Mouse (Mus musculus): ENCODE measurements around the gene Gsk3b.
"Not testable (repeated sequence)": the region's sequence is repeated elsewhere in the genome, so short reads cannot be mapped to it uniquely, and the experiment has no call there.

The Gsk3b gene

GRCm38 (mm10) chr16:38184657-38185269 is 96.0 kb downstream of the Gsk3b start:
- DNase-seq (ENCODE audit: low read depth in 2 of 2, low spot score in 2 of 2): no peak

DNA sequence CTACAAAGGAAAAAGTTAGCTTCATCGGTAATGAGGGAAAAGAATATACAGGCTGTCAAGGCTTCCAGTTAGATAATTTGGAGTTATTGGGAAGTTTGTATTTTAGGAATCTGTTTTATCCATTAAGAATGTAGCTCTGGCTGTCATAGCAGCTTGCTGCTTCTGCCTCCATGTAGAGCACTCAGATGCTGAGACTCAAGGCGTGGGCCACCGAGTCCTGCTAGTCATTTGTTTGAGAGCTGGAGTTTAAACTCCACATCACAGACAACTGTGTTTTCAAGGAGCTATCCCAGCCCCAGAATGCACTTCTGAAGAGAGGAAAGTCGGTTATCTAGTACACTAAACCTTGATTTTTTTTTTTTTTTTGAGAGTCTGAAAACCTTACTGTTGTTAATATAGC is 101.2 kb downstream of the Gsk3b start:
- no peak for DNase-seq (ENCODE audit: low read depth in 2 of 2, low spot score in 2 of 2)

- no peak for DNase-seq (ENCODE audit: low read depth in 2 of 2, low spot score in 2 of 2)
Measured at GRCm38 (mm10) chr16:38190531-38190930, 101.7 kb downstream of the Gsk3b start.

DNA sequence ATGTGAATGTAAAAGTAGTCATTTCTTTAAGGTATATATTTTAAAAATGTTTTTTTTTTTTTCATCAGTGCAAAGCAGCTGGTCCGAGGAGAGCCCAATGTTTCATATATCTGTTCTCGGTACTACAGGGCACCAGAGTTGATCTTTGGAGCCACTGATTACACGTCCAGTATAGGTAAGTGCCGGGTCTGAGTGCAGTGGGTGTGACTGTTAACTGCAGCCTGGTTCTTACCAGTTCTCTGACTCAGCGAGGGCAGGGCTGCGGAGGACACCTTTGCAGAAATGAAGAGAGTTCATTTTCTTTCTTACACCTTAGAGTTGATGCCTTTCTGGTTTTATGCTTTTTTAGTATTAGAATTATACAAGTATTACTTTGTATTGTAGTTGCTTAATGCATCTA is 102.7 kb downstream of the Gsk3b start:
- DNase-seq (ENCODE audit: low read depth in 2 of 2, low spot score in 2 of 2): no peak

DNA sequence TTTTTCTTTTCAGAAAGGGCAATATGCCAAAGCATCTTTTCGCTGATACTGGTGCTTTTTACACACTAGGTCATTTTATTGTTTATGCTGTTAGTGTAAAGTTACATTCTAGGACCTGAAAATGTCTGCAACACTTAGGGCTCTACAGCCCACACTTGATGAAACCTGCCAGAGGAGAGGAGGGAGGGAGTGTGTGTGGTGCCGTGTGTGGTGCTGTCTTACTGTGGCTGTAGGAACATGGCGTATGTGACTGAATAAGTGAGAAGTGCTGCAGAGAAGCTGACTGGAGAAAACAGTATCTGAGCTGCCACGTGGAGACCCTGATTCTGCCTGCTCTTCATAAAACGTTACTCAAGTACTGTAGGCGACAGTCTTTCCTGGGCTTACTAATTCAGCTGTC is 103.8 kb downstream of the Gsk3b start:
- DNase-seq (ENCODE audit: low read depth in 2 of 2, low spot score in 2 of 2): no peak

DNA sequence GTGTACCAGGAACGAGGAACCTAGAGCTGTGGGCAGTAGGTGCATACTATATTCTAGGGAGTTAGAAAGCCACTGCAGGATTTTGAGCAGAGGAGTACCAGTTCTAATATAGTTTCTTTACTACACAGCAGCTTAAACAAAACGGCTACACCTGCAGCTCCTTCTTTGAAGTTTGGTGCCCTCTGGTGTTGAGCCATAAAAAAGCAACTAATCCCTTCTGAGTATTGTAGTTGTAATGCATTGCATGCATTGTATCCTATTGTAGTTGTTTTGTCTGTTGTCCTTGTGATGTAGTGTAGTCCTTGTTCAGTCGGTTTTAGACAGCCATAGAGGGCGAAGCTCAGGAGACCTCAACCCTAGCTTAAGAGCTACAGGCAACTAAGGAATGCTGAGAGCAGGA is 108.5 kb downstream of the Gsk3b start:
- peak; percentile 60 to 74 for DNase-seq (ENCODE audit: low read depth in 2 of 2, low spot score in 2 of 2)

DNA sequence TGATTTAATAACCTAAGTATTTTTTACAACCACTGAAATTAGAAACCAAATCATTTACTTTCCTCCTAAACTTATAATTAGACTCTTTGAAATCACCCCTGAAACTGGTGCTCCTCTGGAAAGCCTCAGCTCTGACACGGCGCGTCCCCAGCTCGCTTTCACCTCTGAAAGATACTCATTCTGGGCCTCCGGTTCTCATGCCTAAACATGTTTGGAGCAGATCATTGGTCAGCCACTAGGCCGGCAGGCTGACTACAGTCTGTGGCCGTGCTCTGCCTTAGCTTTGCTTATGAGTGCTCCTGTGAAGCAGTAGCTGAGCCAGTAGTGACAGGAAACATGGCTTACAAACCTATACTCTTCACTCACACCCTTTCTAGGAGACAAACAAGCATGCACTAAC is 116.5 kb downstream of the Gsk3b start:
- no peak for DNase-seq (ENCODE audit: low read depth in 2 of 2, low spot score in 2 of 2)

DNA sequence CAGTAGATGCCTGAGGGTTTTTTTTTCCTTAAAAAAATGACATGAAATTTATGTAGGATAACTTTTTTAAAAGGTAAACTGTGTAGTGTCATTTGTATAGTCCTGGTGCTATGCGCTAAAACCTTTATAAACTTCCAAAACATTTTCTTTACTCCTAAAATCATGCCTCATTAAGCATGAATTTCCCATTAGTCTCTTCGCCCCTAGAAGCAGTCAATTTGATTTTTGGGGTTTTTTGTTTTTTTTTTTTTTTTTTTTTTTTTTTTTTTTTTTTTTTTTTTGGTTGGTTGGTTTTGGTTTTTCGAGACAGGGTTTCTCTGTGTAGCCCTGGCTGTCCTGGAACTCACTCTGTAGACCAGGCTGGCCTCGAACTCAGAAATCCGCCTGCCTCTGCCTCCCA is 133.7 kb downstream of the Gsk3b start:
- DNase-seq (ENCODE audit: low read depth in 2 of 2, low spot score in 2 of 2): not testable (repeated sequence)

GRCm38 (mm10) chr16:38236936-38237585 is 148.3 kb downstream of the Gsk3b start:
- no peak for DNase-seq (ENCODE audit: low read depth in 2 of 2, low spot score in 2 of 2)

DNA sequence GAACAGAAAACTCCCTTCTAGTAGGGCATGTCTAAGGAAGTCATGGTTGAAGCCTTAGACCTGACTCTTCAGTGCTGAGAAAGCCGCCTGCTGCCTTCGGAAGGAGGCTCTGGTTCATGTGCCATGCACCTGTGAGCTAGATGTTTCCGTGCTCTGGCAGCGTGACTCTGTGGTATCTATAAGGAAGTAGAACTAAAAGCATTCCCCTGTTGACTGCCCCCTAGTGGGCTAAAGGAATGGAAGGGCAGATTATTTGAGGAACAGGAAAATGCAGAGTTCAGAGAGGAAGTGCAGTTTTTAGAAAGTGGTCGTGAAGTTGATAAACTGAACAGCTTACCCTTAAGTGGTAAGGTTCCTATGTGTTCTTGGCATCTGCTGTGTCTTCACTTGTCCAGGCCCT is 150.9 kb downstream of the Gsk3b start:
- peak; percentile 51 to 65 for DNase-seq (ENCODE audit: low read depth in 2 of 2, low spot score in 2 of 2)

- DNase-seq (ENCODE audit: low read depth in 2 of 2, low spot score in 2 of 2): no peak
Measured at GRCm38 (mm10) chr16:38240167-38240566, 151.4 kb downstream of the Gsk3b start.

- DNase-seq (ENCODE audit: low read depth in 2 of 2, low spot score in 2 of 2): no peak
Measured at GRCm38 (mm10) chr16:38244111-38244510, 155.3 kb downstream of the Gsk3b start.

GRCm38 (mm10) chr16:38245379-38245778 is 156.6 kb downstream of the Gsk3b start:
- no peak for DNase-seq (ENCODE audit: low read depth in 2 of 2, low spot score in 2 of 2)

- no peak for DNase-seq (ENCODE audit: low read depth in 2 of 2, low spot score in 2 of 2)
Measured at GRCm38 (mm10) chr16:38245849-38246585, 157.2 kb downstream of the Gsk3b start.

- no peak for DNase-seq (ENCODE audit: low read depth in 2 of 2, low spot score in 2 of 2)
Measured at GRCm38 (mm10) chr16:38248331-38248961, 159.6 kb downstream of the Gsk3b start.

DNA sequence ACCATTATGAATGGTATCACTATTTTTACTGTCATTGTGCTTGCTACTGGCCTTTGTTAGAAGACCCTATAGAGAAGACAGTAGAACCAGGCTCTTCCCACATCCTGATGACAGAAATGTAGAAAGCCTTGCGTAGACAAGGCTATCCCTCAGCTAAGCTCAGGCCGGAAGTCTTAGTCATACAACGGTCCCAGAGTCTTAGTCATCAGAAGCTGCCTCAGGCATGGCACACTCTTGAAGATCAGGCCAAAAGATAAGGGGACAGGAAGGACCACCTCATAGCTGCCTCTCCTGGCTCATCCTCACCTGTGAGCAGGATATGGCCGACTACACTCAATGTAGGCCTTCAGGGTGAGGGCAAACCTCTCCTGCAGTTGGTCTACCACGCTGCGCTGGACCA is 161.7 kb downstream of the Gsk3b start:
- DNase-seq (ENCODE audit: low read depth in 2 of 2, low spot score in 2 of 2): no peak

DNA sequence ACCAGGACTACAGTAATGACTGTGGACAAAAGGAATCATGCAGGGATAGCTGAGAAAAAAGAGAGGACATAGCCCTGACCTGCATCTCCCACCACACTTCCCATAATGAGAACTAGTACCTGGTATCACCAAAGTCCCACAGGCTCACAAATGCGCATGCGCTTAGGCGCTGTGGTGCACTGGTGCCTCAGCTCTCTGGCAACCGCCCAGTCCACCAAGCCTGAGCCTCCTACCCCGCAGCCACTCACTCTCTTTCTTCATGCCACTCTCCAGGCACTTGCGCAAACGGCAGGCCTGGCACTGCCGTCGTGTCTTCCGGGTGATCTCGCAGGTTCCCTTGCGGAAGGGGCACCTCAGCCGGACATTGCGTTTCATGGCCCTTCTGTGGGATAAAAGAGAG is 165.2 kb downstream of the Gsk3b start:
- DNase-seq (ENCODE audit: low read depth in 2 of 2, low spot score in 2 of 2): no peak

- no peak for DNase-seq (ENCODE audit: low read depth in 2 of 2, low spot score in 2 of 2)
Measured at GRCm38 (mm10) chr16:38255107-38255506, 166.3 kb downstream of the Gsk3b start.

DNA sequence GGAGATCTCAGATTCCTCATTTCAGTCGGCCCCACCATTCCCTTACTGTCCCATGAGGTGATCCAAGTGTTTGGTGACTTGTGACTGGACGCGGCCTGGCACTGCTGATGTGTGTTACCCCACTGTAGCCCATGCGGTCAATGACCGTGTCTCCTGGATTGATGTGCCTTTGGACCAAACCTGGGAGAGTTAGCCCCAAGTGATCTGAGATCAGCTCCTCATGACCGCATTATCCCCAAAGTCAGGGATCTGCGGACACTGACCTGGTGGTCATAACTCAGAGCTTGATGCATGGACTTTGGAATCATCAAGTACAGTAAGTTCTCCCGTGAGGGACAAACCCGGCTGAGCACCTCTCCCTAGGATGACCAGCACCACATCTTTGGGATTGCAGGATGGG is 167.1 kb downstream of the Gsk3b start:
- no peak for DNase-seq (ENCODE audit: low read depth in 2 of 2, low spot score in 2 of 2)

DNA sequence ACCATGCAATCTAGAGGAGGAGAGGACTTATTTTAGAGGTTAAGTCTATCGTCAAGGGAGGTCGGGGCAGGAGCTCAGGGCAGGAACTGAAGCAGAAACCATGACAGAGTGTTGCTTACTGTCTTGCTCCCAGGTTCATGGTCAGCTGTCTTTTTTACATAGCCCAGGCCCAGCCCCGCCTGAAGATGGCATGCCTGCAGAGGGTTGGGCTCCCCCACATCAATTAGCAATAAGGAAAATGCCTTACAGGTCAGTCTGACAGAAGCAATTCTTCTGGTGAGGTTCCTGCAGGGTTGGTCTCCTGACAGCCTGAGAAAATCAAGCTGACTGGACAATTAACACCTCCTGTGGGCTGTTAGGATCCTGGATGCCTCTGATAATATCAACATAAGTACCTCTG is 182.8 kb downstream of the Gsk3b start:
- no peak for DNase-seq (ENCODE audit: low read depth in 2 of 2, low spot score in 2 of 2)

GRCm38 (mm10) chr16:38272483-38272882 is 183.7 kb downstream of the Gsk3b start:
- DNase-seq (ENCODE audit: low read depth in 2 of 2, low spot score in 2 of 2): no peak

- DNase-seq (ENCODE audit: low read depth in 2 of 2, low spot score in 2 of 2): no peak
Measured at GRCm38 (mm10) chr16:38274737-38275136, 185.9 kb downstream of the Gsk3b start.
